Mouse (Mus musculus) liver, embryonic 14.5 days (tissue): ENCODE results near the gene Hbb-bs. TPM values are rescaled to one million over a fixed set of nuclear protein-coding genes. Genes with fewer than 3 reads are reported as not detected.

Experiments used
- ATAC-seq: fragments of 200-750 bp; cut with Nextera tagmentation; 2 replicates; pipeline ENCODE4 v1.8.0; 2017; ENCODE audit warnings: moderate number of reproducible peaks, mild to moderate bottlenecking, moderate library complexity; ENCODE audit not compliant: insufficient read depth
- DNase-seq, 3 experiments: peaks; one replicate each; pipeline ENCODE4 v3.0.0-alpha.2; 2012 to 2013; ENCODE audit warnings: low read depth in 3 of 3, low spot score in 3 of 3
- H3K27ac ChIP-seq: fragments of 300-500 bp; sonication (generic); 2 replicates; pipeline ENCODE4 v1.5.1; 2014; ENCODE audit warnings: moderate library complexity, mild to moderate bottlenecking, control low read depth, inconsistent platforms
- H3K27me3 ChIP-seq: fragments of 300-500 bp; sonication (generic); 2 replicates; pipeline ENCODE4 v1.6.1; 2014; ENCODE audit warnings: mild to moderate bottlenecking, low read length, moderate library complexity; ENCODE audit not compliant: control insufficient read depth, insufficient read depth
- H3K36me3 ChIP-seq: fragments of 300-500 bp; sonication (generic); replicated peaks from 2 replicates; pipeline ENCODE4 v1.6.1; 2014; ENCODE audit warnings: low read depth; ENCODE audit not compliant: control insufficient read depth, insufficient read depth
- H3K4me1 ChIP-seq, 2 experiments: fragments of 200-500 bp in 1 of 2; fragments of 300-500 bp in 1 of 2; sonication (generic) in 1 of 2; replicated peaks; 2 replicates each; pipeline ENCODE4 v1.6.1; 2012 to 2014; ENCODE audit warnings: antibody characterized with exemption in 1 of 2, inconsistent platforms in 1 of 2, low read length in 1 of 2; ENCODE audit not compliant: control insufficient read depth in 2 of 2, insufficient read depth in 2 of 2
- H3K4me2 ChIP-seq: fragments of 300-500 bp; sonication (generic); 2 replicates; pipeline ENCODE4 v1.6.1; 2014; ENCODE audit warnings: low read depth, mild to moderate bottlenecking, control low read depth, moderate library complexity
- H3K4me3 ChIP-seq, 2 experiments: fragments of 200-500 bp in 1 of 2; fragments of 300-500 bp in 1 of 2; sonication (generic) in 1 of 2; 2 replicates each; pipeline ENCODE4 v1.5.1; 2012 to 2014; ENCODE audit warnings: low read depth in 2 of 2, low read length in 2 of 2, mild to moderate bottlenecking in 2 of 2, control low read depth in 1 of 2, inconsistent platforms in 1 of 2, moderate library complexity in 1 of 2; ENCODE audit not compliant: insufficient read depth in 1 of 2
- H3K9ac ChIP-seq: fragments of 300-500 bp; sonication (generic); replicated peaks from 2 replicates; pipeline ENCODE4 v1.6.1; 2014; ENCODE audit warnings: mild to moderate bottlenecking, control low read depth, moderate library complexity
- H3K9me3 ChIP-seq: fragments of 300-500 bp; sonication (generic); 2 replicates; pipeline ENCODE4 v1.6.1; 2016; ENCODE audit warnings: low read length, mixed read lengths; ENCODE audit not compliant: control insufficient read depth
- CTCF ChIP-seq: IDR thresholded peaks from 2 replicates; pipeline ENCODE4 v1.5.1; 2016; ENCODE audit warnings: antibody characterized with exemption, low read depth, control low read depth
- EP300 ChIP-seq: IDR thresholded peaks from 2 replicates; pipeline ENCODE4 v1.6.1; 2016; ENCODE audit warnings: antibody characterized with exemption, low read depth
- WGBS: fragments of 180-500 bp; shearing (Covaris S2); extraction: QIAGEN DNeasy Blood & Tissue Kit; methylation state at CpG from one replicate; pipeline ENCODE4 v1.1.7; 2014; ENCODE audit not compliant: insufficient replicate concordance; 5-methylcytosine and 5-hydroxymethylcytosine counted together
- polyA plus RNA-seq, 2 experiments: library from polyadenylated mRNA; depleted of rRNA in 1 of 2; stranded (reverse) in 1 of 2; unstranded in 1 of 2; fragments of >200 nt; fragmentation: Nextera tagmentation in 1 of 2; extraction: Ambion mirVana in 1 of 2; gene quantifications; 2 replicates each; pipeline versions ENCODE4 v1.2.1 to v1.2.3; 2012 to 2014

The Hbb-bs gene
- polyA plus RNA-seq, 2 experiments, result 131,477 to 209,901 TPM

DNA sequence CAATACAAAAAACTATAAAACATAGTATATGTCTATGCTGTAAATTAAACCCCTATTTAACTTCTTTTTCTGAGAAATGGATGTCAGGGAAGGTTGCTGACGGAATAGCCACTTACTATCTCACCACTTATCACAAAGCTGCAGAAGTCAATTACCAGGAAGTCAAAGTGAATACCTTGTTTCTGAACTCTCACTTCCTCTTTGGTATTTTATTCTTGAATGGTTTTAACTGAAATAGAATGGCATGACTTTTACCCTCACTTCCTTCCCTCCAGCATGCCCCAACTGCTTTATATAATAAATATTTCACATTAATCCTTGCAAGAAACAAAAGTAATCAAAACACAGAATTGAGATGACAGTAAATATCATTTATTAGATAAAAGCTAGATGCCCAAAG is 15.7 kb downstream of the Hbb-bs start:
- WGBS, result 2% methylated on average over 1 of the region's 1 CpGs
- peaks cover 15 to 28% of the 10 kb centered on the region in 2 experiments for H3K4me1 ChIP-seq
- H3K4me3 ChIP-seq, result peak overlapping the region; percentile 56 to 76
- H3K36me3 ChIP-seq, result no peaks in the 10 kb centered on the region; the same call in 1 of the 2 replicates
- ATAC-seq (peak; percentile 2; the same call in 1 of the 2 replicates), DNase-seq (peak in 2 of 3 experiments; percentile 69 to 82)
- H3K27me3 ChIP-seq, result no peaks in the 10 kb centered on the region
- H3K27ac ChIP-seq, result peak overlapping the region; percentile 89
- H3K4me2 ChIP-seq, result peak overlapping the region; percentile 48
- peak; percentile 69 for TF ChIP-seq EP300
- TF ChIP-seq CTCF, result no peak
- H3K9me3 ChIP-seq, result no peaks in the 10 kb centered on the region
- peak overlapping the region; percentile 95 for H3K9ac ChIP-seq

DNA sequence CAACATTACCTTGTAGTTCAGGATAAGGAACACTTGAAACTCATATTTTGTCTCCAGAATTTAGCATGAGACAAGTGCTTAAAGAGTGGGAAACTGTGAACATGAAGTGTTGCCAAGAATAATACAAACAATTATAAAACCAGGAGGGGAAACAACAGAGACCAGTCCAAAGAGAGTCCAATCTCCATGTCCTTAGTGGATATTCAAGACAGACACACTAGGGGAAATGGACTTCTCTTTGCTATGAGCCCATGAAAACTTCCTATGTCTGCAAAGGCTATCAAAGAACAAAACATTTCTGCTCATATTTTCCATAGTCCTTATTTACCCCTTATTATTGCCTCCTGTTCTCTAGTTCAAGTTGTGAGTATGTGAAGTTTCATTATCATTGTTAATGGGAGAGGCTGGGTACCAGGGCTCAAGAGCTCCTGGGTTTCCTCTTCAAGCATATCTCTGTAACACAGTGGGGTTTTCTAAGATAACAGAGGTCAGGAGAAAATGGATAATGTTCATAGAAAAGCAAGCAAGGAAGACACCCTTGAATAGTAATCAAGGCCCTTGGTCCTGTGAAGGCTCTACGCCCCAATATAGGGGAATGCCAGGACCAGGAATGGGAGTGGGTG is 16.6 kb downstream of the Hbb-bs start:
- Histone ChIP-seq H3K4me3 (peak overlapping the region; percentile 34 to 52), H3K9ac (peak overlapping the region; percentile 66), H3K27ac (peak overlapping the region; percentile 94), H3K4me2 (peak overlapping the region; percentile 50), H3K4me1 (peaks cover 20 to 30% of the 10 kb centered on the region in 2 experiments), H3K27me3 (no peaks in the 10 kb centered on the region), H3K36me3 (no peaks in the 10 kb centered on the region; the same call in 1 of the 2 replicates), H3K9me3 (no peaks in the 10 kb centered on the region)
- TF ChIP-seq EP300 (peak; percentile 83), CTCF (no peak)
- ATAC-seq (peak; percentile 49), DNase-seq (peak; percentile 81 to 89 (median 88))
- WGBS, result 12% methylated on average over 1 of the region's 1 CpGs

GRCm38 (mm10) chr7:103810746-103811145 is 17.1 kb downstream of the Hbb-bs start:
- Histone ChIP-seq H3K27me3 (no peaks in the 10 kb centered on the region), H3K9ac (peak overlapping the region; percentile 18; the same call in 1 of the 2 replicates), H3K4me1 (peaks cover 20 to 30% of the 10 kb centered on the region in 2 experiments), H3K36me3 (no peaks in the 10 kb centered on the region; the same call in 1 of the 2 replicates), H3K4me2 (peak overlapping the region; percentile 50), H3K9me3 (no peaks in the 10 kb centered on the region), H3K4me3 (peak overlapping the region; percentile 32 to 34; a peak in 3 of 4 replicates), H3K27ac (peak overlapping the region; percentile 94)
- ATAC-seq, result peak; percentile 19
- DNase-seq, result peak in 2 of 3 experiments; percentile 68 to 72
- 28% methylated on average over 3 of the region's 3 CpGs for WGBS
- TF ChIP-seq EP300, result no peak; the same call in none of the 2 replicates
- TF ChIP-seq CTCF, result no peak

DNA sequence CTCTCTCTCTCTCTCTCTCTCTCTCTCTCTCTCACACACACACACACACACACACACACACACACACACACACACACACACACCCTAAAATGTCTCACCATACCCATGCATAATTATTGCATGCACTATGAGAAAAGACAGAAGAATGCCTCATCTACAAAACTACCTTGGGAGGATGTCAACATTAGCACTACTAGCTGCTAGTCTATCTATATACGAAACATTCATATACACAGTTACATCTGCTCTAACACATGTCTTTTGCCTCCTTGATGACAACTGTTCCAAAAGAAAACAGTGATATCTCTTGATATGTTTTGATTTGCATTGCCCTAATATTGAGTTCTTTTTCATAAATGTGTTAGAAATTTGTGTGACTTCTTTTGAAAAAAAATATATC is 17.6 kb downstream of the Hbb-bs start:
- peak overlapping the region in 1 of 2 experiments; percentile 32; a peak in 2 of 4 replicates for H3K4me3 ChIP-seq
- TF ChIP-seq CTCF (no peak), EP300 (peak; percentile 47; the same call in 1 of the 2 replicates)
- DNase-seq (peak in 1 of 3 experiments; percentile 68), ATAC-seq (peak; percentile 4; the same call in 1 of the 2 replicates)
- peak overlapping the region; percentile 94 for H3K27ac ChIP-seq
- H3K4me1 ChIP-seq, result peaks cover 18 to 27% of the 10 kb centered on the region in 2 experiments
- no peaks in the 10 kb centered on the region for H3K27me3 ChIP-seq
- WGBS, result 29% methylated on average over 1 of the region's 1 CpGs
- peak overlapping the region; percentile 50 for H3K4me2 ChIP-seq
- H3K9ac ChIP-seq, result peak overlapping the region; percentile 36
- H3K36me3 ChIP-seq, result no peaks in the 10 kb centered on the region; the same call in 1 of the 2 replicates
- no peaks in the 10 kb centered on the region for H3K9me3 ChIP-seq

GRCm38 (mm10) chr7:103809801-103810155 is 18.1 kb downstream of the Hbb-bs start:
- no peaks in the 10 kb centered on the region for H3K9me3 ChIP-seq
- ATAC-seq (no peak), DNase-seq (no peak)
- no peaks in the 10 kb centered on the region for H3K27me3 ChIP-seq
- peak overlapping the region; percentile 94 for H3K27ac ChIP-seq
- H3K4me3 ChIP-seq, result peak overlapping the region; percentile 17 to 32; a peak in 2 of 4 replicates
- WGBS, result 6% methylated on average over 1 of the region's 1 CpGs
- no peaks in the 10 kb centered on the region; the same call in 1 of the 2 replicates for H3K36me3 ChIP-seq
- peaks cover 18 to 24% of the 10 kb centered on the region in 2 experiments for H3K4me1 ChIP-seq
- TF ChIP-seq CTCF (no peak), EP300 (no peak)
- H3K4me2 ChIP-seq, result peak overlapping the region; percentile 50
- peak overlapping the region; percentile 36 for H3K9ac ChIP-seq
